Mouse (Mus musculus) hindbrain, embryonic 12.5 days (tissue): ENCODE results near the gene Aak1. TPM values are rescaled to one million over a fixed set of nuclear protein-coding genes. Genes with fewer than 3 reads are reported as not detected.
A peak's percentile ranks its signal among the peaks of the same experiment; 100 is the strongest.
"Not testable (repeated sequence)": the region's sequence is repeated elsewhere in the genome, so short reads cannot be mapped to it uniquely, and the experiment has no call there.

Experiments used
- ATAC-seq: fragments of 200-750 bp; cut with Nextera tagmentation; 2 replicates; pipeline ENCODE4 v1.8.0; 2017; ENCODE audit warnings: moderate TSS enrichment; ENCODE audit not compliant: low FRiP score
- H3K27ac ChIP-seq: fragments of 300-500 bp; sonication (generic); 2 replicates; pipeline ENCODE4 v1.5.1; 2016; ENCODE audit warnings: mild to moderate bottlenecking
- H3K27me3 ChIP-seq: fragments of 300-500 bp; sonication (generic); 2 replicates; pipeline ENCODE4 v1.6.1; 2016; ENCODE audit warnings: mild to moderate bottlenecking
- H3K36me3 ChIP-seq: fragments of 300-500 bp; sonication (generic); 2 replicates; pipeline ENCODE4 v1.6.1; 2016; ENCODE audit warnings: mild to moderate bottlenecking
- H3K4me1 ChIP-seq: fragments of 300-500 bp; sonication (generic); 2 replicates; pipeline ENCODE4 v1.6.1; 2016
- H3K4me2 ChIP-seq: fragments of 300-500 bp; sonication (generic); replicated peaks from 2 replicates; pipeline ENCODE4 v1.6.1; 2016; ENCODE audit warnings: mild to moderate bottlenecking
- H3K4me3 ChIP-seq: fragments of 300-500 bp; sonication (generic); 2 replicates; pipeline ENCODE4 v1.5.1; 2016; ENCODE audit warnings: mild to moderate bottlenecking
- H3K9ac ChIP-seq: fragments of 300-500 bp; sonication (generic); 2 replicates; pipeline ENCODE4 v1.6.1; 2016; ENCODE audit warnings: mild to moderate bottlenecking, moderate library complexity
- H3K9me3 ChIP-seq: fragments of 300-500 bp; sonication (generic); replicated peaks from 2 replicates; pipeline ENCODE4 v1.6.1; 2016; ENCODE audit warnings: mild to moderate bottlenecking
- WGBS: fragments of 180-500 bp; shearing (Covaris S2); methylation state at CpG from one replicate; pipeline ENCODE4 v1.1.7; 2016; 5-methylcytosine and 5-hydroxymethylcytosine counted together
- polyA plus RNA-seq: library from polyadenylated mRNA; unstranded; fragments of >200 nt; fragmentation: Nextera tagmentation; extraction: Ambion mirVana; gene quantifications from 2 replicates; pipeline ENCODE4 v1.2.1, GENCODE M21; 2016

Aak1 gene
- polyA plus RNA-seq, 1 experiment from 2014 or later: 37.0 TPM

DNA sequence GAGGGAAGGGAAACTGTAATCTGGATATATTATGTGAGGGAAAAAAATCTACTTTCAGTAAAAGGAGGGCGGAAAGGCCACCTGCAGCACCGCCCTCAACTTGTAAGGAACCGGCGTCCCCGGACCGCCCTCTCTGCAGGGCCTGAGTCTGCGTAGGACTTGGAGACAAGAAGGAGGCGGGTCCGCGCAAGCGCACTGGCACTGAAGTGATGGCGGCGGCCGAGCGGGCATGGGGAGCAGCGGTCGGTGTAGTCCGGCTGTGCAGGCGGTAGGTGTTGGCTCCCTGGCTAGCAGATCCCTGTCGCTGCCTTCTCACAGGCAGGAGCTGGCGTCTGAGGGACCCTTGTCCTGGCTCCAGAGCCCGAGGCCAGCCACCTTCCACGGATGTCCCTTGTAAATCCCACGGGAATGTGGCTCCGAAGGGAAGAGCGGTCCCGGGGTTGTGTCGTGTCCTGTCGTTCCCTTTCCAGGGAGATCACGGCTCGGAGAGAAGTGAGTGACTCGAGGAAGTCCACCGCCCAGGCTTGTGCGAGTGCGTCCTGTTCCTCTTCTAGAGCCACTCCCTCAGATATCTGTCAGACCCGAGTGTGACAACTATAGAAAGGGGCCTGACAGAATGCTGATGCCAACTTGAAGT is 160.5 kb downstream of the Aak1 start:
- ATAC-seq: peak; percentile 94
- Histone ChIP-seq H3K9ac (peak overlapping the region; percentile 94), H3K4me1 (peaks cover 12% of the 10 kb centered on the region), H3K4me3 (peak overlapping the region; percentile 76), H3K9me3 (no peaks in the 10 kb centered on the region), H3K4me2 (peak overlapping the region; percentile 58), H3K36me3 (peaks cover 12% of the 10 kb centered on the region), H3K27me3 (no peaks in the 10 kb centered on the region), H3K27ac (peak overlapping the region; percentile 79)
- WGBS: 1% methylated on average over 34 of the region's 36 CpGs

DNA sequence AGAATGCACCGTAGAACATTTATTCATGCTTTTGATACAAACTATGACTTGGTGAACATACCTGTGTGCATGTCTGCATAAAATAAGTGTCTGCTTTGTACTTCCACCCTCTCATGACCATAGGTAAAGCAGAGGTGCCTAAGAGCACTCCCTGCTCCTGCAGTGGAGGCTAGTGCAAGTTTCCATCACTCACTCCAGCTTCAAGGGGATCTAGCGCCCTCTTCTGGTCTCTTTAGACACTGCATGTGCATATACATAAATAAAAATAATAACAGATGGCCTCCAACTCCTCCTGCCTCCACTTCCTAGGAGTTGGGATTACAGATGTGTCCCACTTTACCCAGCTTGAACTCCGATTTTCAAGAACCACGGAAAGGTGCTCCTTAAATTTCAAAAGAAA is 167.6 kb downstream of the Aak1 start:
- Histone ChIP-seq H3K9ac (no peak overlapping the region), H3K27ac (no peak overlapping the region), H3K9me3 (peaks cover 8% of the 10 kb centered on the region), H3K4me3 (no peak overlapping the region), H3K4me1 (no peaks in the 10 kb centered on the region), H3K36me3 (peaks cover 61% of the 10 kb centered on the region), H3K27me3 (no peaks in the 10 kb centered on the region), H3K4me2 (no peak overlapping the region)
- WGBS: 60% methylated on average over 4 of the region's 4 CpGs
- ATAC-seq: no peak

DNA sequence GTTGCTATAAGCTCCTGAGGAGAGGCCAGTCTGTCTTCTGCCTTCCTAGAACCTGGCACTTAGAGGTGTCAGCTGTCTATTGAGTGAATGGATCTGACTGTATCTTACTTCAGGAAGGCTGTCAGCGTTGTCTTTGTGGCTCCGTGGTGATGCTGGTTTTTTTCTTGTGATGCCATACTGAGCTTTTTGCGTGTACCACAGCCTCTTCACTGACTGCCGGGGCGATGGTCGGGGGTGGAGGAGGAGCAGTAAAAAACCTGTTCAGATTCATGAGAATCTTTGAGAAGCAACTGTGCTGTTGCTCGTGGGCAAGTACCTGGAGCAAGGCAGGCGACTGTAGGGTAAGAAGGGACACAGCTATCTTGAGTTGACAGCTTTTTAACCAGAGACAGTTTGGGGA is 169.6 kb downstream of the Aak1 start:
- WGBS: 93% methylated on average over 8 of the region's 8 CpGs
- H3K27me3 ChIP-seq: no peaks in the 10 kb centered on the region
- no peak overlapping the region for H3K4me3 ChIP-seq
- peaks cover 63% of the 10 kb centered on the region for H3K36me3 ChIP-seq
- H3K27ac ChIP-seq: no peak overlapping the region
- no peak for ATAC-seq
- H3K4me1 ChIP-seq: no peaks in the 10 kb centered on the region
- peaks cover 8% of the 10 kb centered on the region for H3K9me3 ChIP-seq
- no peak overlapping the region for H3K9ac ChIP-seq
- no peak overlapping the region for H3K4me2 ChIP-seq

DNA sequence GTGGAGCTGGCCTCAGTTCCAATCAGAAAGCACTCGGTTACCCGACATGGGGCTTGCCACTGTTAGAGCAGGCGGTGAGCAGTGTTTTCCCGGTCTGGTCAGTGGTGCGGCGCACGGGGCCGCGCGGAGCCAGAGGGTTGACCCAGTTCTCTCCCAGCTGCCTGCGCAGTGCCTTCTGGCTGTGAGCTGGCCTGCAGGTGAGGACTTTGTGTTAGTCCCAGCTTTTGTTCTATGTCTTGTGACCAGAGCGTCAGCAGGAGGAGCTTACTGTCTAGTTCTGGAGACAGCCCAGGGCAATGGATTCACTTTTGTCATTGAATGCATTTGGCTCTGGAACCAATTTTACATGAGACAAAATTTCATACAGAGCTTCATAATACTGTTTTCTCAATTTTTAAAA is 172.5 kb downstream of the Aak1 start:
- 97% methylated on average over 12 of the region's 12 CpGs for WGBS
- no peak overlapping the region for H3K4me3 ChIP-seq
- H3K27me3 ChIP-seq: no peaks in the 10 kb centered on the region
- H3K4me1 ChIP-seq: no peaks in the 10 kb centered on the region
- H3K36me3 ChIP-seq: peaks cover 76% of the 10 kb centered on the region
- H3K4me2 ChIP-seq: no peak overlapping the region
- H3K9me3 ChIP-seq: peaks cover 8% of the 10 kb centered on the region
- ATAC-seq: no peak
- no peak overlapping the region for H3K9ac ChIP-seq
- no peak overlapping the region for H3K27ac ChIP-seq

DNA sequence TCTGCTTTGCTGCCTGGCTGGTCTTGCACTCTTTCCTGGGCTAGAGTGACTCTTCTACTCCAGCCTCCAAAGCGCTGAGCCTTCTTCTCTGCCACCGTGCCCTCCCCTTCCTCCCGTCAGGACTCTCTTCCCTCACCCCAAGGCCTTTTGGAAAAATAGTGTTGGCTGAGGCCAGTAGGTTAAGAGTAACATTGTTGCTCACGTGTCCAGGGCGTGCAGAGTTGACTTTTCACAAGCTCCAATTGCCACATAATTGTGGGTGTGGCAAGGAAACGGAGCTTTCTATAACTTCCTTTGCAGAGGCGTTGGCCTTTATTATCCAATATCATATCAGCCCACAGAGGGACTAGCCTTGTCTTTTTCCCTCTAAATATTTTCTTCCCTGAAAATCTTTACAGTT is 177.7 kb downstream of the Aak1 start:
- H3K36me3 ChIP-seq: peaks cover 61% of the 10 kb centered on the region
- 88% methylated on average over 7 of the region's 7 CpGs for WGBS

DNA sequence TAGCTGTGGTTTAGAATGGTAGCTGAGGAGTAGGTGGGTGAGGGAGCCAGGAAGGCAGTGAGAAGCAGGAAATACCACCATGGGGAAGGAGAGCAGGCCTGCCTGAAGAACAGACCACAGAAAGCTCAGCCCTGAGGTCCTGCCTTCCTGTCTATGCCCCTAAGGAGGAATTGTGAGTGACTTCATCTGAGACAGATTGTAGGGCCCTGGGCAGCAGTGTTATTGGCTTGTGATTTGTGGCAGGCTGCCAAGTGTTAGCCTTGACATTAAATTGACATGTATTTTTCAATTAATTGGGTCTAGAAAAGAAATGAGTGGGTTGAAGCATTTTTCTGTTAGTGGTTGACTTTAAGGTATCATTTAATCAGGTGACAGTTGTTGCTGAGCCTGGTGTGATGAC is 179.6 kb downstream of the Aak1 start:
- Histone ChIP-seq H3K4me1 (no peaks in the 10 kb centered on the region), H3K27ac (no peak overlapping the region), H3K9me3 (no peaks in the 10 kb centered on the region), H3K36me3 (peaks cover 47% of the 10 kb centered on the region), H3K9ac (no peak overlapping the region), H3K27me3 (no peaks in the 10 kb centered on the region), H3K4me2 (no peak overlapping the region), H3K4me3 (no peak overlapping the region)
- ATAC-seq: no peak

More for the DNA sequence above, 177.7 kb downstream of the Aak1 start:
- Histone ChIP-seq H3K4me2 (no peak overlapping the region), H3K9ac (no peak overlapping the region), H3K27ac (no peak overlapping the region), H3K27me3 (no peaks in the 10 kb centered on the region), H3K9me3 (no peaks in the 10 kb centered on the region), H3K4me1 (no peaks in the 10 kb centered on the region), H3K4me3 (no peak overlapping the region)
- ATAC-seq: no peak

DNA sequence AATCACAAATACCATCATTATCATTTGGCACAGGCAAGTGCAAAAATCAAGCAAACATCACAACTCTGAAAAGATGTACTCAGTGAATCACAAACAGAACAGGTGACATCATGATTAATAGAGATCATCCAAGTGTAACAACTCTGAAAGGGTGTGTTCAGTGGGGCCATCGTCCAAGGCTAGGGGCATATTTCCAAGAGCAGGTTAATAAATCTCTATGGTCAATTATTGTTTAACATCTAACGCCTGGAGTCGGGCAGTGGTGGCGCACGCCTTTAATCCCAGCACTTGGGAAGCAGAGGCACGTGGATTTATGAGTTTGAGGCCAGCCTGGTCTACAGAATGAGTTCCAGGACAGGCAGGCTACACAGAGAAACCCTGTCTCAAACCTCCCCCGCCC is 182.0 kb downstream of the Aak1 start:
- H3K4me2 ChIP-seq, H3K27ac ChIP-seq, H3K4me1 ChIP-seq, ATAC-seq, H3K9me3 ChIP-seq, H3K4me3 ChIP-seq, H3K27me3 ChIP-seq, H3K9ac ChIP-seq: not testable (repeated sequence)
- WGBS: 90% methylated on average over 7 of the region's 7 CpGs
- peaks cover 29% of the 10 kb centered on the region for H3K36me3 ChIP-seq

DNA sequence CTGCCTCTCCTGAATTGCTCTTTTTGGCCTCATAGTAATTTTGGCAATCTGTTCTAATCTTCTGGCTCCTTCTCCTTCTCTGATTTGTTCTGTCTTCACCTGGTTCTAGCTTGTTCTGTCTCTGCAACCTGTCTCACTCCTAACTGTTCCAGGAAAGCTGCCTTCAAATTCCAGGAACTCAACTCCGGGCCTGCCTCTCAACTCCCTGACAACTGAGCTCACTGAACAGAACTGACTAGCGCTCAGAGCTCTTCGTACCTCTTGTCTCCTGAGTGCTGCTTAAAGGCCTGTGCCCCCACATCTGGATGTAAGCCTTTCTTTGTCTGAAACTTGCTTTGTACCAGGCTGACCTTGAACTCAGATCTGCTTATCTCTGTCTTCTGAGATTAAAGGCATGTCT is 183.1 kb downstream of the Aak1 start:
- H3K27me3 ChIP-seq: no peaks in the 10 kb centered on the region
- H3K9ac ChIP-seq: no peak overlapping the region
- H3K36me3 ChIP-seq: peaks cover 22% of the 10 kb centered on the region
- H3K4me2 ChIP-seq: no peak overlapping the region
- H3K27ac ChIP-seq: no peak overlapping the region
- no peaks in the 10 kb centered on the region for H3K4me1 ChIP-seq
- ATAC-seq: no peak
- 93% methylated on average over 3 of the region's 3 CpGs for WGBS
- no peak overlapping the region for H3K4me3 ChIP-seq
- 0 out of 2 replicates have a peak, but pooled peaks cover 5% of the 10 kb centered on the region for H3K9me3 ChIP-seq

DNA sequence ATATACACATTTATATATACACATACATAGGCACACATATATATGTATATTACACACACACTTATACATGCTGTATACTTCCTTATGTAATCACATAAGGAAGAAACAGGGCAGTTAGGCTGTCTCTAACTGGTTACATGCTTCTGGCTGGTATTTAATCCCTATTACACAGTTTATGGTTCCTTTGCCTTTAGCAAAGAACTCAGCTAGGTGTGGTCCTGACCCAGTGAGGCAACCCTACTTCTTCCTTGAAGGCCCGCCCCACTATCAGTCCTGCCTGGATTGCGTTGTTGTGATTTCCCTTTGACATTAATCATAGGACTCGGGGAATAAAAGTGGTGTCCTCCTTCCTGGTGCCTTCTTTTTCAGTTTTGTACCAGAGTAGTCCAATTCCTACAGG is 185.1 kb downstream of the Aak1 start:
- H3K9me3 ChIP-seq: 0 out of 2 replicates have a peak, but pooled peaks cover 5% of the 10 kb centered on the region
- peaks cover 4% of the 10 kb centered on the region; the same call in 1 of the 2 replicates for H3K36me3 ChIP-seq
- no peak overlapping the region for H3K9ac ChIP-seq
- ATAC-seq: no peak
- H3K4me2 ChIP-seq: no peak overlapping the region
- no peak overlapping the region for H3K27ac ChIP-seq
- WGBS: 97% methylated on average over 3 of the region's 3 CpGs
- no peak overlapping the region for H3K4me3 ChIP-seq
- no peaks in the 10 kb centered on the region for H3K4me1 ChIP-seq
- no peaks in the 10 kb centered on the region for H3K27me3 ChIP-seq

DNA sequence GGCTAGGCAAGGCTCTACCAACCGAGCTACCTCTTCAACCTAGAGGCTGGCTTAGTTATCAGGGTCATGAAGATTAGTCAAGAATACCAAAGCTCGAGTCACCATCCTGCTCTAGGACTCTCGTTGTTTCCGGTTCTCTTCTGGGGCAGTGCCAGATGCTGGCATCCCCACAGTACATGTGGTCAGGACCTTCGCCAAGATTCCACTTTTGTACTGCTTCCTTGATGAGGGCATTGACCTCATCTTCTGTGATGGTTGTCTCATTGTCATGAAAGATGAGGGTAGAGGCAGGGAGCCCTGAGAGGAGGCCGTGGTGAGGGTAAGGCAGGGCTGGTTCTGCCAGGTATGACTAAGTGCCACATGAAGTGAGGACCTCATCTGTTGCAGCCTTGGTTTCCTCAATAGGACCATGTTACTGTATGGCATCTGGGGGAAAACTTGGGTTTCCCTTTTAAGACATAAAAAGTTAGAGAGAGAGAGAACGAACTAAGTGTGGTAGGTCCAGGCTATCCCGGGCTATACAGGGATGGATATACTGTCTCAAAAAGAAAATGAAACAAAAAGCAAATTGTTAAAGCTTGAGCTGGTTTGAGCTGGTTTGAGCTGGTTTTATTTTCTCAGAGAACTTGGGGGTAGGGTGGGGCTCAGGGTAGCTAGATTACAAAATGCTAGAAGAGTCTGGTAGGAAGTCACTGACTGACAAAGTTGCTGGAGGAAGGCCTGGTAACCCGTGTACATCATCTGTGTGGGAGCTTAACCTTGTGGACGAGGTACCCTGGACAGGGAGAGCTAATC is 188.7 kb downstream of the Aak1 start:
- H3K27me3 ChIP-seq: no peaks in the 10 kb centered on the region
- no peak overlapping the region for H3K27ac ChIP-seq
- H3K9ac ChIP-seq: no peak overlapping the region
- no peak overlapping the region for H3K4me3 ChIP-seq
- no peak for ATAC-seq
- WGBS: 92% methylated on average over 10 of the region's 10 CpGs
- no peaks in the 10 kb centered on the region for H3K4me1 ChIP-seq
- H3K36me3 ChIP-seq: no peaks in the 10 kb centered on the region
- H3K9me3 ChIP-seq: 0 out of 2 replicates have a peak, but pooled peaks cover 5% of the 10 kb centered on the region
- no peak overlapping the region for H3K4me2 ChIP-seq

DNA sequence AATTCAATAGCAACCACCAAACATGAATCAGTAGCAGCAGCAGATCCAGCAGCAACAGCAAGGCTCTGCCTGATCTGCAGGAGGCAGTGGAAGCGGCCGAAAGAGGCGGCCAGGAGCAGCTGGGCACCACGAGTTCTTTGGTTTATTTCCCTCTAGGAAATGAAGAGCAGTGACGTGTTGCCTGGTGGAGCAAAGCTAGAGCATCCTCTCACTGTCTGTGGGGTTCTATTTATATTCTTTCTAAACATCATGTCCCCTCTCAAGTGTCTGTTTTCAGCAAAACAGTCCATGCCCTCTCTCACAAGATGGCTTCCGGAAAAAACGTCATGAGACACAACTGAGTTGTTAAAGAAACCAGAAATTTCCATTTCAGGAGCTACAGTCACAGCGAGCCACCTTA is 189.8 kb downstream of the Aak1 start:
- ATAC-seq: no peak
- Histone ChIP-seq H3K9ac (no peak overlapping the region), H3K4me3 (no peak overlapping the region), H3K36me3 (no peaks in the 10 kb centered on the region), H3K27me3 (no peaks in the 10 kb centered on the region), H3K4me2 (no peak overlapping the region), H3K27ac (no peak overlapping the region), H3K4me1 (peaks cover 8% of the 10 kb centered on the region), H3K9me3 (0 out of 2 replicates have a peak, but pooled peaks cover 5% of the 10 kb centered on the region)
- 91% methylated on average over 8 of the region's 8 CpGs for WGBS

DNA sequence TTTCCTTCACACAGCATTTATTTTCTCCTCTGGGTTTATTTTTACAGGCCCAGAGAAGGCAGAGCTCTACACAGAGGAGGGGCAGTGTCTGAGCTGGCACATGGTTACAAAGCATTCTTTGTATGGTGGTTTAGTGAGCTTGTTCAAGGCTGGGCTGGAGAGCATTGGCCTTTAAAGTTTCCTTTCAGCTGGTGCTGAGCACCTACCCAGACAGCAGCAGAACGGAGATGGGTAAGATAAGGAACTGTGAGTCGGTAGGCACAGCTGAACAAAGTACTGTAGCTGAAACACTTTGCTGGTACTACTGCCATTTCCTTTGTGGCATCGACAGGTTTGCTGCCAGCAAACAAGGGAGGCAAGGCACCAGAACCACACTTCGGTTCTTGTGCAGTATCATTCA is 191.7 kb downstream of the Aak1 start:
- no peak overlapping the region for H3K4me3 ChIP-seq
- peaks cover 10% of the 10 kb centered on the region for H3K4me1 ChIP-seq
- ATAC-seq: no peak
- H3K4me2 ChIP-seq: no peak overlapping the region
- H3K27me3 ChIP-seq: no peaks in the 10 kb centered on the region
- H3K9ac ChIP-seq: no peak overlapping the region
- WGBS: 79% methylated on average over 4 of the region's 4 CpGs
- 0 out of 2 replicates have a peak, but pooled peaks cover 5% of the 10 kb centered on the region for H3K9me3 ChIP-seq
- peak overlapping the region; percentile 62; the same call in 1 of the 2 replicates for H3K27ac ChIP-seq
- H3K36me3 ChIP-seq: no peaks in the 10 kb centered on the region
